Mouse (Mus musculus): Measurements from ENCODE around the gene Timp3. TPM values are rescaled to one million over a fixed set of nuclear protein-coding genes. Genes with fewer than 3 reads are reported as not detected.

The Timp3 gene
- polyA plus RNA-seq, 1 experiment from 2014 or later: 8.4 TPM

DNA sequence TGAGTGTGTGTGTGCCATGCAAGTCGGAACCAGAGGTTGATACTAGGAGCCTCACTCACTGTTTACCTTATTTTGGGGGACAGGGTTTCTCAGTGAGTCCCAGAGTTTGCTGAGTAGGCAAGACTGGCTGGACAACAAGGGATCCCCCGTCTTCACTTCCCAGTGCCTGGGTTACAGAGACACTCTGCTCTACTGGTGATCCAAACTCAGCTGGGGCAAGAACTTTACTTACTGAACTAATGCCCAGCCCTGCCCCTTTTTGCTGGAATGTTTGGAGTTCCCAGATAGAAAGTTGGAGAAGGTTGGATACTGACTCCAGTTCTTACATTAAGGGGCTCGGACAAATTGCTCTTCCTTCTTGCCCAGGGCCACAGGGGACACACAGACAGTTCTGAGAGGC lies 89.2 kb downstream of the Timp3 start:
- Histone ChIP-seq H3K27ac (no peak overlapping the region), H3K4me3 (replicated peaks) (no peak overlapping the region), H3K9ac (no peak overlapping the region), H3K4me1 (replicated peaks) (peaks cover 17% of the 10 kb centered on the region), H3K9me3 (replicated peaks) (no peaks in the 10 kb centered on the region), H3K36me3 (no peaks in the 10 kb centered on the region), H3K4me2 (no peak overlapping the region), H3K27me3 (0 out of 2 replicates have a peak, but pooled peaks cover 2% of the 10 kb centered on the region)
- WGBS (ENCODE audit: insufficient replicate concordance): 72% methylated on average over 3 of the region's 3 CpGs
- no peak for ATAC-seq (ENCODE audit: low read depth)
- DNase-seq: no peak

DNA sequence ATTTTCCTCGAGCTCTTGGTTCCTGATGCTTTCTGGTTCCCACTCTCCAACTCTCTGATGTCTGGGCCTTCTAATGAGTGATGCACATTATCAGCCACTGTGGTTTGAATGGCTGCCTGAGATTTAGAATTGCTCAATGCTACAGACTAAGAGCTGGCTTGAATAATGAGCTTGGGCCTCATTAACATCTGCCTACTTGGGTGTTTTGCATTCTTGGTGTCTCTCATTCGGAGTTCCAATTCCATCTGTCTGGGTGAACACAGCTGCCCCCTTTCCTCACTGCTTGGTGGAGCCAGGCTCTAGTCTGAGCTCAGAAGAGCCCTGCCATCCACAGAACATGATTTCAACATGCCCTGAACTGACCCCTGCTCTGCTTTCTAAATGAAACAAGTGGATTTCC lies 89.7 kb downstream of the Timp3 start:
- Histone ChIP-seq H3K27me3 (0 out of 2 replicates have a peak, but pooled peaks cover 2% of the 10 kb centered on the region), H3K9me3 (replicated peaks) (no peaks in the 10 kb centered on the region), H3K36me3 (no peaks in the 10 kb centered on the region), H3K4me2 (no peak overlapping the region), H3K4me1 (replicated peaks) (peaks cover 17% of the 10 kb centered on the region), H3K27ac (no peak overlapping the region), H3K9ac (no peak overlapping the region), H3K4me3 (replicated peaks) (no peak overlapping the region)
- WGBS (ENCODE audit: insufficient replicate concordance): 55% methylated on average over 2 of the region's 2 CpGs
- DNase-seq: no peak
- ATAC-seq (ENCODE audit: low read depth): no peak

DNA sequence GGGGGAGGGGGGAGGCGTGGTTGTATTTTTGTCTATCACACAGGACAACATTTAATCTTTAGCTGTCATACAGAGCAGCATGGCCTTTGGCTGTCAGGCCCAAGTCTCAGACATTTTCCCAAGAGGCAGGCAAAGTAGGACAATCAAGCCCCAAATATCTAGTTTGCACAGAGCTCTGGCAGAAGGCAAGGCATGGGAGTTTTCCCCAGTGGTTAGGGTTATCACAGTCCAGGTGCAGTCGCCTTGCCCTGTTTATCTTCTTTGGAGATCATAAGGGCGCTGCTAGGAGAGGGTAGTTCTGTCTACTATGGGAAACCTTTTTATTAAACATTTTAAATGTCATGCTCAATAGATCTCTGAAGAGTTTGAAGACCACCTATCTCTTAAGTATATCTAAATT lies 92.2 kb downstream of the Timp3 start:
- no peak overlapping the region for H3K4me3 ChIP-seq (replicated peaks)
- H3K36me3 ChIP-seq: no peaks in the 10 kb centered on the region
- peak; percentile 23 for DNase-seq
- no peaks in the 10 kb centered on the region for H3K9me3 ChIP-seq (replicated peaks)
- 32% methylated on average over 3 of the region's 3 CpGs for WGBS (ENCODE audit: insufficient replicate concordance)
- peak; percentile 93 for ATAC-seq (ENCODE audit: low read depth)
- H3K27ac ChIP-seq: no peak overlapping the region; the same call in 1 of the 2 replicates
- H3K4me2 ChIP-seq: no peak overlapping the region
- no peaks in the 10 kb centered on the region for H3K27me3 ChIP-seq
- no peak overlapping the region for H3K9ac ChIP-seq
- H3K4me1 ChIP-seq (replicated peaks): peaks cover 15% of the 10 kb centered on the region

DNA sequence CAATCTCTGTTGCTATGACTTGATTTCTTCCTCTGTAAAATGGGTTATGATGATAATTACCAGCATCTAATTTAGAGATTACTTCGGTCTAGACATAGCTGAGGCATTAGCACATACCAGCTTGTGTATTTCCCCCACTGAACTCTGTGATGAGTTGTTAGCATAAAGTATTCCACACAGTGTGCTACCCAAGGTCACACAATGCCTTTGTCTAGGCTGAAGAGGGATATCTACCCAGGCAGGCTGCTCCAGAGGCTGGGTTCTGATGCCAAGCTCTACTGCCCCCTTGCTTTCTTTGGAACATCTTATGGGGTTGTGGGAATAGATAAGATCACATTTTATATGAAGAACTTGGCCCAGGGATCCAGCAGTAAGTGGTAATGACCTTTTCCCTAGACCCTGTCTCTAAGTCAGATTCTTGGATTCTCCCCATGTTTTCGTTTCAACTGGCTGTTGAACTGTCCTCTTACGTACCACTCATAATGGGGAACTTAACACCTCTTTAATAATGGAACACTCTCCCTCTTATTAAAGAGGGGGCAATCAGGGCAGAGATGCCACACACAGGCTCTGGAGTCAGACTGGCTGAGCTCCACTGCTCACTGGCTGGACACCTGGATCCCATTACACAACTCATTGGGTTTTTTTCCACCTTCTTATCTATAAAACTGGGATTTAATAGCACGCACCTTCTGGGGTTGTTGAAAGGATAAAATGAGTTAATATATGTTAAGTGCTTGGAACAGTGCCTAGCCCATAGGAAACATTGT lies 97.6 kb downstream of the Timp3 start:
- no peaks in the 10 kb centered on the region for H3K27me3 ChIP-seq
- H3K27ac ChIP-seq: no peak overlapping the region
- DNase-seq: no peak
- no peaks in the 10 kb centered on the region for H3K4me1 ChIP-seq (replicated peaks)
- no peaks in the 10 kb centered on the region for H3K9me3 ChIP-seq (replicated peaks)
- ATAC-seq (ENCODE audit: low read depth): no peak
- H3K9ac ChIP-seq: no peak overlapping the region
- H3K36me3 ChIP-seq: no peaks in the 10 kb centered on the region
- no peak overlapping the region for H3K4me3 ChIP-seq (replicated peaks)
- 64% methylated on average over 4 of the region's 4 CpGs for WGBS (ENCODE audit: insufficient replicate concordance)
- no peak overlapping the region for H3K4me2 ChIP-seq

DNA sequence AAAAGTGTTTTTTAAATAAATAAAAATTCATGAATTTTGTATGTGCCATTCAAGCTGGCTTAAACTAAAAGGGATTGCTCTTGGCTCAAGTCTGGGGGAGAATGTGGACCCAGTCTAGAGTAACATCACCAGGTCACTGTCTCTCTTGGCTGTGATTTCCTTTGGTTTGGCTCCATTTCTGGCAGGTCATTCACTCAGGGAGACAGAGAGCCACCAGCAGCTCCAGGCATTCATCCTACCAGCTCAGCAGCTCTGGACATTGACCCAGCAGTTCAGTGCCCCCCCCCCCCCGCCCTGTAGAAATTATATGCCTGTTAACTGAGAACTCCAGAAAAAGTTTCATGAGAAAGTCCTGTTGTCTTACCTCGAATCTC lies 98.2 kb downstream of the Timp3 start:
- ATAC-seq (ENCODE audit: low read depth) (no peak), DNase-seq (no peak)
- 41% methylated on average over 2 of the region's 2 CpGs for WGBS (ENCODE audit: insufficient replicate concordance)

More for the DNA sequence above, 98.2 kb downstream of the Timp3 start:
- no peaks in the 10 kb centered on the region for H3K27me3 ChIP-seq
- no peaks in the 10 kb centered on the region for H3K9me3 ChIP-seq (replicated peaks)
- no peak overlapping the region for H3K4me2 ChIP-seq
- no peak overlapping the region for H3K27ac ChIP-seq
- no peak overlapping the region for H3K9ac ChIP-seq
- no peaks in the 10 kb centered on the region for H3K36me3 ChIP-seq
- H3K4me3 ChIP-seq (replicated peaks): no peak overlapping the region
- no peaks in the 10 kb centered on the region for H3K4me1 ChIP-seq (replicated peaks)

Other genes with a start within 250 kb of the Timp3 start
- 0.14 and 0.17 TPM in 2 replicates for gene Syn3, start 198.5 kb downstream of the Timp3 start, polyA plus RNA-seq (2015; fragmentation: Nextera tagmentation; extraction: Ambion mirVana)

Measured in liver, embryonic 13.5 days (tissue).